Mouse (Mus musculus): ENCODE measurements around the gene Pax9. TPM values are rescaled to one million over a fixed set of nuclear protein-coding genes. Genes with fewer than 3 reads are reported as not detected.

Gene Pax9
- total RNA-seq, 2 experiments from 2014 or later: 0.22 to 0.24 TPM

- intact Hi-C loops (cut with DNase I): loop anchor here (5.0 kb wide), 1 partner anchor 841 kb away; no protein-coding TSS in a partner anchor
- DNase-seq: no peak
These were observed 4.8 kb downstream of the Pax9 start for GRCm38 (mm10) chr12:56696174-56697010.

- intact Hi-C loops (cut with DNase I): loop anchor here (5.0 kb wide), 1 partner anchor 840 kb away; no protein-coding TSS in a partner anchor
- DNase-seq: no peak
These were observed 5.6 kb downstream of the Pax9 start for GRCm38 (mm10) chr12:56697011-56697740.

GRCm38 (mm10) chr12:56697785-56698184 lies 6.2 kb downstream of the Pax9 start:
- intact Hi-C loops (cut with DNase I): loop anchor here (5.0 kb wide), 1 partner anchor 840 kb away; no protein-coding TSS in a partner anchor
- no peak for DNase-seq

GRCm38 (mm10) chr12:56698191-56698980 lies 6.8 kb downstream of the Pax9 start:
- intact Hi-C loops (cut with DNase I): loop anchor here (5.0 kb wide), 1 partner anchor 839 kb away; no protein-coding TSS in a partner anchor
- no peak for DNase-seq

- no peak for DNase-seq
- intact Hi-C loops (cut with DNase I): loop anchor here (5.0 kb wide), 1 partner anchor 838 kb away; no protein-coding TSS in a partner anchor
These were observed 7.8 kb downstream of the Pax9 start for GRCm38 (mm10) chr12:56699351-56699750.

- DNase-seq: no peak
- intact Hi-C loops (cut with DNase I): loop anchor here (5.0 kb wide), 2 partner anchors 837 to 847 kb away; partner anchors contain the start of gene Foxa1
These were observed 8.6 kb downstream of the Pax9 start for GRCm38 (mm10) chr12:56699915-56700900.

GRCm38 (mm10) chr12:56701004-56701403 lies 9.4 kb downstream of the Pax9 start:
- intact Hi-C loops (cut with DNase I): loop anchor here (5.0 kb wide), 1 partner anchor 846 kb away; the partner anchor contains the start of gene Foxa1
- DNase-seq: no peak

- intact Hi-C loops (cut with DNase I): no loop called here
- no peak for DNase-seq
These were observed 26.6 kb downstream of the Pax9 start for GRCm38 (mm10) chr12:56717971-56718706.

GRCm38 (mm10) chr12:56718707-56719051 lies 27.1 kb downstream of the Pax9 start:
- intact Hi-C loops (cut with DNase I): no loop called here
- DNase-seq: no peak

- intact Hi-C loops (cut with DNase I): no loop called here
These were observed 36.1 kb downstream of the Pax9 start for GRCm38 (mm10) chr12:56727631-56728030.

GRCm38 (mm10) chr12:56737104-56737503 lies 45.5 kb downstream of the Pax9 start:
- no peak for DNase-seq
- intact Hi-C loops (cut with DNase I): no loop called here

More at GRCm38 (mm10) chr12:56727631-56728030, 36.1 kb downstream of the Pax9 start:
- DNase-seq: no peak

Other genes with a start within 250 kb of the Pax9 start
- under 1 TPM in 1 of 2 experiments, not detected in 1; 0.19 TPM for gene Nkx2-1, start 154.9 kb upstream of the Pax9 start, total RNA-seq (2021)
- not detected for gene Nkx2-9, start 78.5 kb upstream of the Pax9 start, total RNA-seq (2021)